In genomic region chr2:106355984-106356547, GRCm38 (mm10) we compare ENCODE assay signal across 8 mouse cellular contexts.
DNase-seq lines count a peak whose midpoint lies in the region; ATAC-seq lines count a peak whose summit lies in the region.

No protein-coding gene starts in this region.

- 41% methylated on average over 5 of the region's 5 CpGs for whole genome bisulfite sequencing in heart, embryonic 10.5 days
- WGBS in kidney, embryonic 15.5 days, result 44% methylated on average over 5 of the region's 5 CpGs
- 29% methylated on average over 5 of the region's 5 CpGs for WGBS in limb, embryonic 13.5 days

- peaks cover 11% of the 10 kb centered on the region for H3K4me1 ChIP-seq in heart, embryonic 10.5 days
- H3K4me1 ChIP-seq in kidney, embryonic 15.5 days, result peaks cover 3% of the 10 kb centered on the region; the same call in 1 of the 2 replicates
- H3K4me1 ChIP-seq in limb, embryonic 13.5 days, result peaks cover 18% of the 10 kb centered on the region

- no peak overlapping the region for H3K27ac ChIP-seq in heart, embryonic 10.5 days
- no peak overlapping the region for H3K27ac ChIP-seq in kidney, embryonic 15.5 days
- no peak overlapping the region; the same call in 1 of the 2 replicates for H3K27ac ChIP-seq in limb, embryonic 13.5 days

- H3K9ac ChIP-seq in kidney, embryonic 15.5 days, result no peak overlapping the region
- H3K9ac ChIP-seq in limb, embryonic 13.5 days, result no peak overlapping the region

- H3K4me2 ChIP-seq in kidney, embryonic 15.5 days, result no peak overlapping the region
- H3K4me2 ChIP-seq in limb, embryonic 13.5 days (replicated peaks), result no peak overlapping the region

- H3K27me3 ChIP-seq in heart, embryonic 10.5 days (ENCODE audit: insufficient read depth, poor library complexity, severe bottlenecking), result 0 out of 2 replicates have a peak, but pooled peaks cover 4% of the 10 kb centered on the region
- no peaks in the 10 kb centered on the region for H3K27me3 ChIP-seq in kidney, embryonic 15.5 days
- no peaks in the 10 kb centered on the region for H3K27me3 ChIP-seq in limb, embryonic 13.5 days

- H3K36me3 ChIP-seq in heart, embryonic 10.5 days, result no peaks in the 10 kb centered on the region
- H3K36me3 ChIP-seq in kidney, embryonic 15.5 days, result no peaks in the 10 kb centered on the region
- no peaks in the 10 kb centered on the region for H3K36me3 ChIP-seq in limb, embryonic 13.5 days

- H3K4me3 ChIP-seq in heart, embryonic 10.5 days, result no peak overlapping the region
- no peak overlapping the region for H3K4me3 ChIP-seq in kidney, embryonic 15.5 days (replicated peaks)
- no peak overlapping the region for H3K4me3 ChIP-seq in limb, embryonic 13.5 days

- DNase-seq in ovary, adult 18-20 months (ENCODE audit: low spot score), result peak; percentile 52
- no peak for DNase-seq in ovary, postnatal 10 days (ENCODE audit: low spot score)
- peak; percentile 88 for DNase-seq in embryo, embryonic 10.5 days (ENCODE audit: low spot score)
- DNase-seq in heart, embryonic 10.5 days (ENCODE audit: low spot score), result peak; percentile 88
- DNase-seq in neural tube, embryonic 10.5 days (ENCODE audit: extremely low spot score, low spot score), result peak; percentile 67
- DNase-seq in spleen, postnatal 4 days (ENCODE audit: low spot score in 2 of 2), result no peak

- peak; percentile 91 for ATAC-seq in kidney, embryonic 15.5 days (replicated peaks; ENCODE audit: low FRiP score)
- peak; percentile 95 for ATAC-seq in limb, embryonic 13.5 days (ENCODE audit: low FRiP score, low read depth)

- H3K9me3 ChIP-seq in heart, embryonic 10.5 days, result no peaks in the 10 kb centered on the region
- H3K9me3 ChIP-seq in kidney, embryonic 15.5 days (replicated peaks), result no peaks in the 10 kb centered on the region
- no peaks in the 10 kb centered on the region for H3K9me3 ChIP-seq in limb, embryonic 13.5 days

Comparison
In these comparisons a context has a peak if more than half of its experiments do, and no peak if none do; other contexts are left out.
1. DNase-seq: peak in ovary, adult 18-20 months (single experiment), embryo, embryonic 10.5 days (single experiment), heart, embryonic 10.5 days (single experiment) and neural tube, embryonic 10.5 days (single experiment); none in ovary, postnatal 10 days (single experiment) and spleen, postnatal 4 days (0 of 2).